Mouse (Mus musculus) stomach, embryonic 15.5 days (tissue): ENCODE measurements at regions not wholly inside any gene's neighbourhood (a gene's known extent, or its start where the extent isn't known, plus 50 kb on each side); places are given as distances from the start of the nearest gene placed in this dataset.
"Not testable (repeated sequence)": the region's sequence is repeated elsewhere in the genome, so short reads cannot be mapped to it uniquely, and the experiment has no call there.

Source experiments
- ATAC-seq: fragments of 200-750 bp; cut with Nextera tagmentation; 2 replicates; pipeline ENCODE4 v1.8.0; 2017; ENCODE audit warnings: low read depth, moderate number of reproducible peaks, moderate TSS enrichment; ENCODE audit not compliant: insufficient read depth, low FRiP score
- H3K27ac ChIP-seq: fragments of 300-500 bp; sonication (generic); 2 replicates; pipeline ENCODE4 v1.5.1; 2015; ENCODE audit warnings: mild to moderate bottlenecking, inconsistent platforms
- H3K27me3 ChIP-seq: fragments of 300-500 bp; sonication (generic); replicated peaks from 2 replicates; pipeline ENCODE4 v1.6.1; 2015; ENCODE audit warnings: inconsistent platforms
- H3K36me3 ChIP-seq: fragments of 300-500 bp; sonication (generic); 2 replicates; pipeline ENCODE4 v1.6.1; 2015; ENCODE audit warnings: inconsistent platforms
- H3K4me1 ChIP-seq: fragments of 300-500 bp; sonication (generic); 2 replicates; pipeline ENCODE4 v1.6.1; 2015; ENCODE audit warnings: inconsistent platforms
- H3K4me2 ChIP-seq: fragments of 300-500 bp; sonication (generic); 2 replicates; pipeline ENCODE4 v1.6.1; 2015; ENCODE audit warnings: mild to moderate bottlenecking, inconsistent platforms
- H3K4me3 ChIP-seq: fragments of 300-500 bp; sonication (generic); replicated peaks from 2 replicates; pipeline ENCODE4 v1.5.1; 2015; ENCODE audit warnings: inconsistent platforms
- H3K9ac ChIP-seq: fragments of 300-500 bp; sonication (generic); 2 replicates; pipeline ENCODE4 v1.6.1; 2015; ENCODE audit warnings: inconsistent platforms
- H3K9me3 ChIP-seq: fragments of 300-500 bp; sonication (generic); 2 replicates; pipeline ENCODE4 v1.6.1; 2016; ENCODE audit warnings: inconsistent platforms
- WGBS: fragments of 180-500 bp; shearing (Covaris S2); methylation state at CpG from one replicate; pipeline ENCODE4 v1.1.7; 2015; 5-methylcytosine and 5-hydroxymethylcytosine counted together

GRCm38 (mm10) chr3:82250796-82251261 is 105.2 kb upstream of the Gucy1a1 start:
- peak; percentile 70; the same call in 1 of the 2 replicates for ATAC-seq
- 42% methylated on average over 3 of the region's 3 CpGs for WGBS
- no peaks in the 10 kb centered on the region for H3K27me3 ChIP-seq
- H3K9me3 ChIP-seq, result no peaks in the 10 kb centered on the region
- peak overlapping the region; percentile 85 for H3K27ac ChIP-seq
- H3K4me1 ChIP-seq, result no peaks in the 10 kb centered on the region
- H3K4me2 ChIP-seq, result no peak overlapping the region
- no peak overlapping the region for H3K9ac ChIP-seq
- no peak overlapping the region for H3K4me3 ChIP-seq
- H3K36me3 ChIP-seq, result no peaks in the 10 kb centered on the region

DNA sequence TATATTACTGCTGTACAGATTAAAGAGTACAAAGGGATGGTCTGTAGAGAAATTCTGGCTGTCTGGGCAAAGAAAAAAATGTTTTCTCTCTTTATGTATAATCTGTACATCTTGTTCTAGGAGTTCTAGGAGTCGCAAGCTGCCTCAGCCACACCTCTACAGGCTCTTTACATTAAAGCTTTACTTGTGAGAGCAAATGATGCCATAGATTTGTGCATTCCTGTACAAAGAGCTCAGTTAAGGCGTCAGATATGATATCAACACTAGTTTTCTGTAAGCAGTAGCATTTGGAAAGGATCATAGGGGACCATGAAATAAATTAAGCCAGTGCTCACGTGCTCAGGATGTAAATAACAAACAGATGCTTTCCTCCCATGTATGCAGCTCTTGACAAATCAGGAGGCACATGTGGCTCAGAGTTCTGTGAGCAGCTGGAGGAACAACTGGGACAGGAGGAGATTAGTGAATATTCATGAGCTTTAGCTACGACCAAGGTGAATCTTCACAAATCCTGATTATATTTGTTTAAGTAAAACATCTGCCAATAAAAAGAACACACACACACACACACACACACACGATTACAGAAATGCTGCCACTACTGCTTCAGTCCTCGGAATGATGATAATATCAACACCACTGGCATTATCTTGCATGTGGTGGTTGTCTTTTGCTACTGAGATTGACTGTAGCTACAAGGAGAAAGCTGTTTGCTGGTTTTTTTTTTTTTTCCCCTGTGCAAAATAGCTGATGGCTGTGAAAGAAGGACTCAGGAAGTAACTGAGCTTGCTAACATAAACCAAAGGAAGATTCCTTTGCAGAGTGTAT is 104.6 kb upstream of the Gucy1a1 start:
- Histone ChIP-seq H3K9me3 (no peaks in the 10 kb centered on the region), H3K4me1 (no peaks in the 10 kb centered on the region), H3K9ac (no peak overlapping the region), H3K4me2 (no peak overlapping the region), H3K27ac (peak overlapping the region; percentile 85), H3K27me3 (no peaks in the 10 kb centered on the region), H3K36me3 (no peaks in the 10 kb centered on the region), H3K4me3 (no peak overlapping the region)
- ATAC-seq, result no peak
- 34% methylated on average over 6 of the region's 6 CpGs for WGBS

GRCm38 (mm10) chr3:82236377-82237057 is 90.9 kb upstream of the Gucy1a1 start:
- H3K4me1 ChIP-seq, result no peaks in the 10 kb centered on the region
- H3K27me3 ChIP-seq, result no peaks in the 10 kb centered on the region
- no peak overlapping the region for H3K4me3 ChIP-seq
- WGBS, result 64% methylated on average over 2 of the region's 2 CpGs
- H3K36me3 ChIP-seq, result no peaks in the 10 kb centered on the region
- H3K4me2 ChIP-seq, result no peak overlapping the region
- no peaks in the 10 kb centered on the region for H3K9me3 ChIP-seq
- no peak overlapping the region for H3K9ac ChIP-seq
- ATAC-seq, result no peak
- no peak overlapping the region for H3K27ac ChIP-seq

GRCm38 (mm10) chr3:82234306-82234705 is 88.7 kb upstream of the Gucy1a1 start:
- Histone ChIP-seq H3K36me3 (no peaks in the 10 kb centered on the region), H3K9ac (no peak overlapping the region), H3K27me3 (no peaks in the 10 kb centered on the region), H3K4me1 (no peaks in the 10 kb centered on the region), H3K27ac (no peak overlapping the region), H3K4me2 (no peak overlapping the region), H3K4me3 (no peak overlapping the region), H3K9me3 (no peaks in the 10 kb centered on the region)
- no peak for ATAC-seq

- no peak overlapping the region for H3K4me3 ChIP-seq
- no peak overlapping the region for H3K4me2 ChIP-seq
- no peaks in the 10 kb centered on the region for H3K9me3 ChIP-seq
- H3K27me3 ChIP-seq, result no peaks in the 10 kb centered on the region
- ATAC-seq, result no peak
- no peaks in the 10 kb centered on the region for H3K4me1 ChIP-seq
- no peak overlapping the region for H3K27ac ChIP-seq
- 84% methylated on average over 1 of the region's 1 CpGs for WGBS
- no peak overlapping the region for H3K9ac ChIP-seq
- no peaks in the 10 kb centered on the region for H3K36me3 ChIP-seq
These were observed 77.8 kb upstream of the Gucy1a1 start for GRCm38 (mm10) chr3:82223379-82223778.

GRCm38 (mm10) chr3:82221924-82222323 is 76.3 kb upstream of the Gucy1a1 start:
- 40% methylated on average over 1 of the region's 1 CpGs for WGBS
- Histone ChIP-seq H3K27me3 (no peaks in the 10 kb centered on the region), H3K4me1 (no peaks in the 10 kb centered on the region), H3K9me3 (no peaks in the 10 kb centered on the region), H3K4me3 (no peak overlapping the region), H3K27ac (no peak overlapping the region), H3K4me2 (no peak overlapping the region), H3K9ac (no peak overlapping the region), H3K36me3 (no peaks in the 10 kb centered on the region)
- no peak for ATAC-seq

GRCm38 (mm10) chr3:82219192-82219885 is 73.8 kb upstream of the Gucy1a1 start:
- 32% methylated on average over 1 of the region's 1 CpGs for WGBS
- H3K9ac ChIP-seq, H3K36me3 ChIP-seq, H3K27ac ChIP-seq, H3K4me1 ChIP-seq, H3K4me2 ChIP-seq, H3K27me3 ChIP-seq, ATAC-seq, H3K4me3 ChIP-seq, H3K9me3 ChIP-seq: not testable (repeated sequence)

DNA sequence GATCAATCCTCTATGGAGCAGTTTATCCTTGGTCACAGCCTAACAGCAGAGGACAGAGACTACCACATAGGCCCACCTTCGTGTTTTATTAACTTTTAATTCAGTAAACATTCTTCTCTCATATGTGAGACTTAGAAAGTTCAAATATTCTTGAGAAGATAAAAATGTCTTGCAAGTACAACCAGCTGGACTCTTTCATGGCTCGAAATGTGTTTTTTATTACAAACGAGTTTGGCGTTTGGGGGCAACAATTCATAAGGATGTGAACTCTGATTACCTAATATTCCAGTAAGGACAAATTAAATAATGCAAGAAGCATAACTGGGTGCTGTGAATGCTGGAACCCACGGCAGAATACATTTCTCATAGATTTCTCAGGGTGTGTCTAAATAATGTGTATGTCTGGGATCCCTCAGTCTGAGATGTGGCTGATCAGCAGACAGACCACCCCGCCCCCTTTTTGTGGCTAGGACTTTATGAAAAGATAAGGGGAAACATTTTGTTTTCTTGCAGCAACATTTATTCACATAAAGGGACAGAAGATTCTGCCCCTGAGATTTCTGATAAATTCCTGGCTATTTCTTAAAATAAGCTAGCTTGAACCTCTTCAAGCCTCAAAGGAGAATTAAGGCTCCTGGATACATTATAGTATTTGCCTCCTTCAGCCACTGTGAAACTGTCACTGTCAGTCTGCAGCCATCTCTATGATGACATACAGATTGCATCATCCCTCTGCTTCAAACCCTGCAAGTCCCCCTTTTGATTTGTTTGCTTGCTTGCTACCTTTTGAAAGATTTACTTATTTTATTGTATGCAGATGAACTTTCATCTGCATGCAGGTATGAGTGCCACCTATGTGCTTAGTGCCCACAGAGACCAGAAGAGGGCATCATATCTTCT is 69.2 kb upstream of the Gucy1a1 start:
- no peaks in the 10 kb centered on the region for H3K27me3 ChIP-seq
- H3K27ac ChIP-seq, result peak overlapping the region; percentile 32; the same call in 1 of the 2 replicates
- 46% methylated on average over 6 of the region's 6 CpGs for WGBS
- no peak overlapping the region for H3K4me2 ChIP-seq
- no peaks in the 10 kb centered on the region for H3K9me3 ChIP-seq
- no peak overlapping the region for H3K4me3 ChIP-seq
- no peaks in the 10 kb centered on the region for H3K4me1 ChIP-seq
- ATAC-seq, result no peak
- no peak overlapping the region for H3K9ac ChIP-seq
- H3K36me3 ChIP-seq, result no peaks in the 10 kb centered on the region

DNA sequence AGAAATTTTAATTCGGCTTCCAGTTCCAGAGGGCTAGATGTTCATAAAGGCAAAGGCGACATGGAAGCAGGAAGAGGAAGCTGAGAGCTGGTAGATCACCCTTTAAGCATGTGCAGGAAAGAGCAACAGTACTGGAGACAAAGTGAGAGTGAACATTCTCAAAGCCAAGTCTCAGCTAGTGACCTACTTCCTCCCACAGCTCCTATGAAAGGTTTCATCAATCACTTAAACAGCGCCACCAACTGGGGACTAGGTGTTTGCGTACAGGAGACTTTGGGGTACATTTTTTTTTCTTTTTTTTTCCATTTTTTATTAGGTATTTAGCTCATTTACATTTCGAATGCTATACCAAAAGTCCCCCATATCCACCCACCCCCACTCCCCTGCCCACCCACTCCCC is 61.7 kb upstream of the Gucy1a1 start:
- 78% methylated on average over 5 of the region's 5 CpGs for WGBS
- Histone ChIP-seq H3K4me3 (no peak overlapping the region), H3K4me2 (no peak overlapping the region), H3K27ac (no peak overlapping the region), H3K27me3 (no peaks in the 10 kb centered on the region), H3K36me3 (no peaks in the 10 kb centered on the region), H3K9me3 (no peaks in the 10 kb centered on the region), H3K4me1 (no peaks in the 10 kb centered on the region), H3K9ac (no peak overlapping the region)
- no peak for ATAC-seq
